Mouse (Mus musculus) heart, postnatal 0 days (tissue): ENCODE measurements at regions not wholly inside any gene's neighbourhood (a gene's known extent, or its start where the extent isn't known, plus 50 kb on each side); places are given as distances from the start of the nearest gene placed in this dataset.

Source experiments
- CTCF ChIP-seq: IDR thresholded peaks from 2 replicates; pipeline ENCODE4 v1.5.1; 2016; ENCODE audit warnings: antibody characterized with exemption, control low read depth, low read depth
- EP300 ChIP-seq: IDR thresholded peaks from 2 replicates; pipeline ENCODE4 v1.6.1; 2016; ENCODE audit warnings: antibody characterized with exemption, low read depth

DNA sequence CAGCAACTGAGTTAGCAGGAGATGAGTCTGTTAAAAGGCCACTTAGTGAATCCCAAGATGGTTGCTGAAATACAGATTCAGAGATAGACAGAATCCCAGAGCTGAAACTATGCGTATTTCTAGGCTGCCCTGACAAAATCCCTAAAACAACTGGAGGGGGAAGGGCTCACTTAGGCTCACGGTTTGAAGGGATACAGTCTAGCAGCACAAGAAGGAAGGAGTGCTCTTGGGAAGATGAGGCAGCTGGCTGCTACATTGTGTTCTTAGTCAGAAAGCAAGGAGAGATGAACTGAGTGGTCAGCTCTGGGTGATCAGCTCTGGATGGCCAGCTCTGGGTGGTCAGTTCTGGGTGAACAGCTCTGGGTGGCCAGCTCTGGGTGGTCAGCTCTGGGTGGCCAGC is 180.6 kb downstream of the Cbln4 start:
- TF ChIP-seq CTCF, result no peak
- no peak for TF ChIP-seq EP300
